Mouse (Mus musculus) heart, adult 2 months (tissue): ENCODE results near the gene Rnaseh1.

Experiments used
- CTCF ChIP-seq: fragments of 200-600 bp; IDR thresholded peaks from 2 replicates; pipeline ENCODE4 v1.8.1; 2022; ENCODE audit warnings: antibody characterized with exemption, mild to moderate bottlenecking, moderate library complexity
- POLR2A ChIP-seq: fragments of 200-500 bp; IDR thresholded peaks from 2 replicates; pipeline ENCODE4 v1.6.1; 2011; ENCODE audit warnings: mild to moderate bottlenecking, low read depth, low read length, control low read depth; ENCODE audit not compliant: insufficient read depth

GRCm38 (mm10) chr12:28667287-28667686 lies 17.9 kb downstream of the Rnaseh1 start:
- TF ChIP-seq CTCF (no peak), POLR2A (no peak)
